Mouse (Mus musculus) heart, adult 2 months (tissue): ENCODE results near the gene Irf2.

Experiments
- CTCF ChIP-seq: fragments of 200-600 bp; IDR thresholded peaks from 2 replicates; pipeline ENCODE4 v1.8.1; 2022; ENCODE audit warnings: antibody characterized with exemption, mild to moderate bottlenecking, moderate library complexity
- EP300 ChIP-seq: fragments of 200-500 bp; IDR thresholded peaks from 2 replicates; pipeline ENCODE4 v1.6.1; 2011; ENCODE audit warnings: low read depth, low read length, control low read depth; ENCODE audit not compliant: insufficient read depth

DNA sequence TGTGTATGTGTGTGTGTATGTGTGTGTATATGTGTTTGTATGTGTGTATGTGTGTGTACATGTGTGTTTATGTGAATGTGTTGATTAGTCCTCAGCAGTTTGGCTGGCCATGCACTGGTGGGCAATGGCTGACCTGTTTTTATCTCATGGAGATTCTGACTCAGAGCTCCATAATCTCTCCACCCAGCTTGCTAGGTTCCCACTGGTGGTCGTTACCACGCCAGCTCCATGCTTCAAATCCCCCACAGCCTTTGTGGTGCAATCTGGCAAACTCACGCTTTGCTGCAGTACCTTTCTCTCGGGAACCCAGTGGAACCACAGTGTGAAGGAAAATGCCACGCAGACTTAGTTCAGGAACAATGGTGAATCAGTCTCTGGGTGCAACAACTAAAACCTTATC is 54.8 kb downstream of the Irf2 start:
- TF ChIP-seq CTCF: no peak
- TF ChIP-seq EP300: no peak
